Mouse (Mus musculus): Measurements from ENCODE around the gene Rcor1. TPM values are rescaled to one million over a fixed set of nuclear protein-coding genes. Genes with fewer than 3 reads are reported as not detected.

Gene Rcor1
- polyA plus RNA-seq, 1 experiment from 2014 or later, result 13.2 TPM

DNA sequence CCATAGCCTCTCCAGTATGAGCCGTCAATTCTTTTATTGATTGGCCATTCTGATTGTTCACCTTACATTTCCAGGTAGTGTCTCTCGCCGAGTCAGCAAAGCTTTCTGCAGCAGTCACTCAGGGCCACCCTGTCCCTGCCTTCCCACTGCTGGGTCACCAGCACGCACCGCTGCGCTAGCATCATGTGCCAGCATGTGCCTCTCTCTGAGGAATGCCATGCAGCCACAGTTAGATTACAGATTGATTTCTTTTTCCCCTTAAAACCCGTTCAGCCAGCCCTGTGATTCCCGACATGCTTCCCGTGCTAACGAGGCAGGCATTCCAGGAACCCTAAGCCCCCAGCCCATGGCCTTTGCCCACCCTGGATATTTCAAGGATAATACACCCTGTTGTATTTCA, 52.8 kb downstream of the Rcor1 start:
- Histone ChIP-seq H3K4me1 (replicated peaks; ENCODE audit: control insufficient read depth, insufficient read depth, low read length) (0 out of 2 replicates have a peak, but pooled peaks cover 7% of the 10 kb centered on the region), H3K27me3 (ENCODE audit: control insufficient read depth, insufficient read depth, low read length) (no peaks in the 10 kb centered on the region), H3K9ac (ENCODE audit: low read depth, low read length) (no peak overlapping the region), H3K36me3 (ENCODE audit: control insufficient read depth, insufficient read depth, low read length) (no peaks in the 10 kb centered on the region), H3K27ac (ENCODE audit: low read depth, low read length) (no peak overlapping the region), H3K4me3 (ENCODE audit: low read depth, low read length) (no peak overlapping the region), H3K4me2 (replicated peaks; ENCODE audit: low read depth, low read length) (no peak overlapping the region), H3K9me3 (ENCODE audit: control insufficient read depth, low read length) (no peaks in the 10 kb centered on the region)
- WGBS, result 90% methylated on average over 10 of the region's 10 CpGs
- ATAC-seq (ENCODE audit: low FRiP score) (no peak), DNase-seq (ENCODE audit: low spot score) (no peak)

DNA sequence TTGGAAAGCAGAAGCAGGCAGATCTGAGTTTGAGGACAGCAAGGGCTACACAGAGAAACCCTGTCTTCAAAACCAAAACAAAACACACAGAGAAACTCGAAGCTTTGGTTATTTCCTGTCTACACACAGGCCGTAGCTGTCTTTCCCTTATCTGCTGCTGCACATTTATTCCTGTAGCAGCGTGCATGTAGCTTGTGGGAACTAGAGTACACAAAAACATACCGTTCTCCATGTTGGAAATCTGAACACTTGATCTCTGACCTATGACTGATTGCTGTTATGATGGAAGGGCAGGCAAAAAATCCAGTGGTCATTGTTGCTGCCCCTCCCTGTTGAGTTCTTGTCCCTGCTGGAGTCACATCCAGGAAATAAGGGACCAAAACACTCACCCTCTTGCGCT, 54.9 kb downstream of the Rcor1 start:
- DNase-seq (ENCODE audit: low spot score) (no peak), ATAC-seq (ENCODE audit: low FRiP score) (no peak)
- Histone ChIP-seq H3K9me3 (ENCODE audit: control insufficient read depth, low read length) (no peaks in the 10 kb centered on the region), H3K4me2 (replicated peaks; ENCODE audit: low read depth, low read length) (no peak overlapping the region), H3K9ac (ENCODE audit: low read depth, low read length) (no peak overlapping the region), H3K27me3 (ENCODE audit: control insufficient read depth, insufficient read depth, low read length) (no peaks in the 10 kb centered on the region), H3K4me3 (ENCODE audit: low read depth, low read length) (no peak overlapping the region), H3K4me1 (replicated peaks; ENCODE audit: control insufficient read depth, insufficient read depth, low read length) (0 out of 2 replicates have a peak, but pooled peaks cover 2% of the 10 kb centered on the region), H3K36me3 (ENCODE audit: control insufficient read depth, insufficient read depth, low read length) (no peaks in the 10 kb centered on the region), H3K27ac (ENCODE audit: low read depth, low read length) (no peak overlapping the region)
- 75% methylated on average over 5 of the region's 5 CpGs for WGBS

DNA sequence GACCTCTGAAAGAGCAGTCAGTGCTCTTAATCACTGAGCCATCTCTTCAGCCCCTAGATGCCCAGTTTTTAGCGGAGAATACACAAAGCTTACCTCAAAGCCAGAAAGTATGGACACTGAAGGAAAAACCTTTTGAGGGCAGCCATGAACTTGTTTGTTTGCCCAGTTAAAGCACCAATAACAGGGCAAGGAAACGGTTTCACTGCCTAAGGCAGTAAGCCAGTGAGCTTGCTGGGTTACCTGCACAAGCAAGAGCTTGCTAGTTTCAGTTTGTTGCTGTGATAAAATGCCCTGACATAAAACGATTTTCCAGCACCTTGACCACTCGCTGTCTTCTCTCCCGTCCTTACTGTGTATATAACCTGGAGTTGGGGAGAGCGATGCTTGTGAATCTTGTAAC, 55.9 kb downstream of the Rcor1 start:
- Histone ChIP-seq H3K4me1 (replicated peaks; ENCODE audit: control insufficient read depth, insufficient read depth, low read length) (no peaks in the 10 kb centered on the region), H3K9ac (ENCODE audit: low read depth, low read length) (no peak overlapping the region), H3K4me3 (ENCODE audit: low read depth, low read length) (no peak overlapping the region), H3K9me3 (ENCODE audit: control insufficient read depth, low read length) (no peaks in the 10 kb centered on the region), H3K4me2 (replicated peaks; ENCODE audit: low read depth, low read length) (no peak overlapping the region), H3K36me3 (ENCODE audit: control insufficient read depth, insufficient read depth, low read length) (no peaks in the 10 kb centered on the region), H3K27ac (ENCODE audit: low read depth, low read length) (no peak overlapping the region), H3K27me3 (ENCODE audit: control insufficient read depth, insufficient read depth, low read length) (no peaks in the 10 kb centered on the region)
- DNase-seq (ENCODE audit: low spot score) (no peak), ATAC-seq (ENCODE audit: low FRiP score) (no peak)
- WGBS, result 96% methylated on average over 6 of the region's 6 CpGs

DNA sequence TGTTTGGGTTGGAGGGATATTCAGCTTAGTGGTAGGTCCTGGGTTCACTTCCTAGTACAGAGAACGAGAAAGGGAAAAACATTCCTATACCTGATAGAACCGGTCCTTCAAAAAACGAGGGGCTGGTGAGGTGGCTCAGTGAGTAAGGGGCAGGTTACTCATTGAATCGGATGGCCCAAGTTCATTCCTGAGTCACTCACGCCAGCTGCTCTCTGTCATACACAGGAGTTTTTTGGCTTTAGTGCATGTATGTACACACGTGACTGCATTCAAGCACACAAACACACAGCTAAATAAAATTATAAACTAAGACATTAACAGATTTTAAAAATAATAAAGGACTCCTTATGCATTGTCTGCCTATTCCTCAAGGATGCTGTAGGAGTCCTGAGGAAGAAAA, 57.1 kb downstream of the Rcor1 start:
- no peak overlapping the region for H3K9ac ChIP-seq (ENCODE audit: low read depth, low read length)
- H3K27ac ChIP-seq (ENCODE audit: low read depth, low read length), result no peak overlapping the region
- WGBS, result 91% methylated on average over 6 of the region's 6 CpGs
- DNase-seq (ENCODE audit: low spot score) (no peak), ATAC-seq (ENCODE audit: low FRiP score) (no peak)
- no peaks in the 10 kb centered on the region for H3K36me3 ChIP-seq (ENCODE audit: control insufficient read depth, insufficient read depth, low read length)
- no peak overlapping the region for H3K4me2 ChIP-seq (replicated peaks; ENCODE audit: low read depth, low read length)
- H3K27me3 ChIP-seq (ENCODE audit: control insufficient read depth, insufficient read depth, low read length), result no peaks in the 10 kb centered on the region
- no peaks in the 10 kb centered on the region for H3K4me1 ChIP-seq (replicated peaks; ENCODE audit: control insufficient read depth, insufficient read depth, low read length)
- H3K4me3 ChIP-seq (ENCODE audit: low read depth, low read length), result no peak overlapping the region
- H3K9me3 ChIP-seq (ENCODE audit: control insufficient read depth, low read length), result no peaks in the 10 kb centered on the region

DNA sequence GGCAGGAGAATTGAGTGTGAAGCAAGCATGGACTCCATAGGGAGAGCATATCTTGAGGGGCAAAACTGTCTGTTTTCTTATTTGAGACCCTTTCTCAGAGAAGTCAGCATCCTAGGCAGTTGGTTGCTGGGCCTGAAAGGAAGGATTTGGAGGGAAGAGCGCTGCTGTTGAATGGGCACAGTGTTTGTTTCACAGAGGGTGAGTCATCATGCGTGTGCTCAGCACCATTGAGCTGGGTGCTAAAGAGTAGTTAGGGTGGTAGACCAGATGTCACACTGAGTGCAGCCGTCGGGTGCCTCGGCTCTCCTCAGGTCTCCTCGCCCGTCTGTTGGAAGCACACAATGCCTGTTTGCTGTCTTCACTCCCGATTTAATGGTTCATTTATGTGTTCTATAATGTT, 57.9 kb downstream of the Rcor1 start:
- ATAC-seq (ENCODE audit: low FRiP score), result no peak
- Histone ChIP-seq H3K4me1 (replicated peaks; ENCODE audit: control insufficient read depth, insufficient read depth, low read length) (no peaks in the 10 kb centered on the region), H3K27me3 (ENCODE audit: control insufficient read depth, insufficient read depth, low read length) (no peaks in the 10 kb centered on the region), H3K27ac (ENCODE audit: low read depth, low read length) (no peak overlapping the region), H3K9me3 (ENCODE audit: control insufficient read depth, low read length) (no peaks in the 10 kb centered on the region), H3K4me3 (ENCODE audit: low read depth, low read length) (no peak overlapping the region), H3K9ac (ENCODE audit: low read depth, low read length) (no peak overlapping the region), H3K36me3 (ENCODE audit: control insufficient read depth, insufficient read depth, low read length) (peaks cover 3% of the 10 kb centered on the region; the same call in 1 of the 2 replicates), H3K4me2 (replicated peaks; ENCODE audit: low read depth, low read length) (no peak overlapping the region)
- WGBS, result 97% methylated on average over 8 of the region's 8 CpGs
- DNase-seq (ENCODE audit: low spot score), result no peak

DNA sequence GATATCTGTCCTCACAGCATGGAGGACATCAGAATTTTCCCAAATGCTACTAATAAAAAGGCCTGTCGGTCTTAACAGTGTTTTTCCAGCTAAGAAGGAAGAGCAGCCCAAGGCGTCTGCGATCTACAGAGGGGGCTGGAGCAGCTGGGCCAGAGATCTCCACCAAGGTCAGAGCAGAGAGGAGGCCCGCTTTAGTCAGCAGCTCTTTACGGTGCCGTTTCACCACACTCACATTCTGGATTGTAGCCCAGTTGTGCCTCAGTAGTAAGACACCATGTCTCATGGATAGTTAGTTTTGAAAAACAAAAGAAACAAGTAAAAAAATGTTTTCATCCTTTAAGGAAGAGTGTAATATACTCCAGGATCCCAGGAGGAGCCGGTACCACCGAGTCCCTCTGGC, 72.0 kb downstream of the Rcor1 start:
- DNase-seq (ENCODE audit: low spot score), result no peak
- H3K4me2 ChIP-seq (replicated peaks; ENCODE audit: low read depth, low read length), result no peak overlapping the region
- no peak overlapping the region for H3K4me3 ChIP-seq (ENCODE audit: low read depth, low read length)
- no peak overlapping the region for H3K9ac ChIP-seq (ENCODE audit: low read depth, low read length)
- H3K27me3 ChIP-seq (ENCODE audit: control insufficient read depth, insufficient read depth, low read length), result no peaks in the 10 kb centered on the region
- H3K36me3 ChIP-seq (ENCODE audit: control insufficient read depth, insufficient read depth, low read length), result peaks cover 11% of the 10 kb centered on the region; the same call in 1 of the 2 replicates
- ATAC-seq (ENCODE audit: low FRiP score), result no peak
- H3K4me1 ChIP-seq (replicated peaks; ENCODE audit: control insufficient read depth, insufficient read depth, low read length), result no peaks in the 10 kb centered on the region
- no peaks in the 10 kb centered on the region for H3K9me3 ChIP-seq (ENCODE audit: control insufficient read depth, low read length)
- no peak overlapping the region for H3K27ac ChIP-seq (ENCODE audit: low read depth, low read length)
- WGBS, result 95% methylated on average over 8 of the region's 8 CpGs

DNA sequence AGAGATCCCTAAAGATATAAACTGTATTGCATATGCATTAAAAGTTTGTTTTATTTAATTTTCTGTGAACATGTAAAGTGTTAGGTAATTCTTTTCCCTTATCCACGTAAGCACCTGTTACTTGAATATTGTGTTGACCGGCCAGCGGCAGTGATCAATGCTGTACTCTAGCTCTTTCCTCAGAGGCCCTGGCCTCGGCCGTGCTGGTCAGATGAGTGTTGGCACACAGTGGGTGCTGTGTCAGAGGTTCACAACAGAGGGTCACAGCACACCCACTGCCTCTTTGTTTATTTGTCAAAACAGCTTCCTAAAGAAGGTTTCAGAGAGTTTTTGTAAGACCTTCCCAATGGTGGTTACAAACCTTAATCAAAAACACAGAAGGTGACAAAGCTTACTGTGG, 75.4 kb downstream of the Rcor1 start:
- Histone ChIP-seq H3K27ac (ENCODE audit: low read depth, low read length) (no peak overlapping the region), H3K4me2 (replicated peaks; ENCODE audit: low read depth, low read length) (no peak overlapping the region), H3K4me3 (ENCODE audit: low read depth, low read length) (no peak overlapping the region), H3K4me1 (replicated peaks; ENCODE audit: control insufficient read depth, insufficient read depth, low read length) (no peaks in the 10 kb centered on the region; the same call in 1 of the 2 replicates), H3K9me3 (ENCODE audit: control insufficient read depth, low read length) (no peaks in the 10 kb centered on the region), H3K36me3 (ENCODE audit: control insufficient read depth, insufficient read depth, low read length) (peaks cover 10% of the 10 kb centered on the region; the same call in 1 of the 2 replicates), H3K9ac (ENCODE audit: low read depth, low read length) (no peak overlapping the region), H3K27me3 (ENCODE audit: control insufficient read depth, insufficient read depth, low read length) (no peaks in the 10 kb centered on the region)
- WGBS, result 88% methylated on average over 5 of the region's 5 CpGs
- no peak for DNase-seq (ENCODE audit: low spot score)
- ATAC-seq (ENCODE audit: low FRiP score), result no peak

DNA sequence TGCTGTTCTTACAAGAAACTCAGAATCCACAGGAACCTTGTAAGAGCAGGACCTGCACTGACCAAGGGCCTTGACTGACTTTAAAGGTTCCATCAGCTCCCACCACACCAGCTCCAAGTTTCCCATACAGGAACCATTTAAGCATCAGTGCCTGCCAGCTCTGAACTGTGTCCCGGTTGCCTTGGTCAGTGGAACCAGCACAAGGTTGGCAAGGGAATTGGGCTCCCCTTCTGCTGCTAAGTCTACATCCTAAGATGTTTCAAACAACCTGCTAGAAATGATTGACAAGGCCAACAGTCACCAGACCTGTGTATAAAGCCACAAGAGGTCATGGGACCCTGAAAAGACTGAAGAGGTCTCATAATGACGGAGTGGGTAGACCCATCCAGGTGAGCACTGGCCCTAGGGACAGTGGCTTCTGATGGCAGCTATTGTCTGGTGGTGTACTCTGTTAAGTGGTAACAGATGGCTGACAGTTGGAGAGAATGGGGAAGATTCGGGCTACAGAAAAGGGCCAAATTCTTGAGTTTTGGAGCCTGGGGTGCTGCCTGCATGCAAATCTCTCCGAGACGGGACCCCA, 80.4 kb downstream of the Rcor1 start:
- DNase-seq (ENCODE audit: low spot score), result no peak
- no peak overlapping the region for H3K27ac ChIP-seq (ENCODE audit: low read depth, low read length)
- no peak overlapping the region for H3K4me3 ChIP-seq (ENCODE audit: low read depth, low read length)
- no peak overlapping the region for H3K4me2 ChIP-seq (replicated peaks; ENCODE audit: low read depth, low read length)
- WGBS, result 88% methylated on average over 5 of the region's 5 CpGs
- no peaks in the 10 kb centered on the region for H3K9me3 ChIP-seq (ENCODE audit: control insufficient read depth, low read length)
- H3K27me3 ChIP-seq (ENCODE audit: control insufficient read depth, insufficient read depth, low read length), result no peaks in the 10 kb centered on the region
- H3K9ac ChIP-seq (ENCODE audit: low read depth, low read length), result no peak overlapping the region
- H3K36me3 ChIP-seq (ENCODE audit: control insufficient read depth, insufficient read depth, low read length), result 0 out of 2 replicates have a peak, but pooled peaks cover 2% of the 10 kb centered on the region
- no peaks in the 10 kb centered on the region; the same call in 1 of the 2 replicates for H3K4me1 ChIP-seq (replicated peaks; ENCODE audit: control insufficient read depth, insufficient read depth, low read length)
- ATAC-seq (ENCODE audit: low FRiP score), result no peak

DNA sequence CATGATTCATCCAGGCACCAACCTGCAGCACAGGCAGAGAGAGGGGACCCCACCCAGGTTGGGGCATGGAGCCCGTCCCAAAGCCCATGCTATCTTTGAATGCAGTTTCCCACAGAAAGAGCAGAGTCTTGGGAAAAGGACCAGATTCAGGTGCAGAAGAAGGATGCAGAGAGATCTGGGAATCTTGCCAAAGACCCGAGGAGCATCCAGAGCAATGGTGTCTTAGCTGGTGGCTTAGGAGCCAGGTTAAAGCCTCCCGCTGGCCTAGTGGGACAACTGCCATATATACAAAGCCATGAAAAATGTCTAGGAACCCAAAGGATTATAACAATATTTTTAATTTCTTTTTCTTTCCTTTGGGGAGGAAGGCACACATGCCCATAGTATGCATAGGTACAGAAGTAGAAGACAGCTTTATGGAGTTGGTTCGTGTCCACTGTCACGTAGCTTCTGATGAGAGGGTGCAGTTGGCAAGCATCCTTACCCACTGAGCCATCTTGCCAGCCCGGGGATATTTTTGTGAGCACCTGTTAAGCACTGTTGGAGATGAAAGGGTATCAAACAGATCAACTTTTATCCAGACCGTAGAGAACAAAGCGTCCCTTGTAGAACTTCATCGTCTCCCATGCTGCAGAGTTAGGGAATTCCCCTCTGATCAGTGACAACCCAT, 82.0 kb downstream of the Rcor1 start:
- ATAC-seq (ENCODE audit: low FRiP score) (no peak), DNase-seq (ENCODE audit: low spot score) (no peak)
- Histone ChIP-seq H3K9ac (ENCODE audit: low read depth, low read length) (no peak overlapping the region), H3K27ac (ENCODE audit: low read depth, low read length) (no peak overlapping the region), H3K36me3 (ENCODE audit: control insufficient read depth, insufficient read depth, low read length) (0 out of 2 replicates have a peak, but pooled peaks cover 2% of the 10 kb centered on the region), H3K4me2 (replicated peaks; ENCODE audit: low read depth, low read length) (no peak overlapping the region), H3K27me3 (ENCODE audit: control insufficient read depth, insufficient read depth, low read length) (no peaks in the 10 kb centered on the region), H3K4me1 (replicated peaks; ENCODE audit: control insufficient read depth, insufficient read depth, low read length) (no peaks in the 10 kb centered on the region; the same call in 1 of the 2 replicates), H3K9me3 (ENCODE audit: control insufficient read depth, low read length) (no peaks in the 10 kb centered on the region), H3K4me3 (ENCODE audit: low read depth, low read length) (no peak overlapping the region)
- WGBS, result 95% methylated on average over 9 of the region's 9 CpGs

Data from hindbrain, embryonic 11.5 days (tissue).